Mouse (Mus musculus): ENCODE measurements around the gene Olfr1199.

The Olfr1199 gene

GRCm38 (mm10) chr2:88760369-88760768, at the start of gene Olfr1199:
TSS of gene Olfr1199 (minus strand) at chr2:88760469.
- no peak for DNase-seq (ENCODE audit: extremely low spot score, low read depth, low spot score)

- DNase-seq (ENCODE audit: extremely low spot score, low read depth, low spot score): no peak
Measured at GRCm38 (mm10) chr2:88792736-88793135, 32.5 kb upstream of the Olfr1199 start, which contains the start of gene Olfr1201. TSS of gene Olfr1201 (plus strand) at chr2:88793036.

- no peak for DNase-seq (ENCODE audit: extremely low spot score, low read depth, low spot score)
Measured at GRCm38 (mm10) chr2:88770388-88770787, 10.1 kb upstream of the Olfr1199 start, which contains the start of gene Olfr1200. TSS of gene Olfr1200 (minus strand) at chr2:88770488.

- no peak for DNase-seq (ENCODE audit: extremely low spot score, low read depth, low spot score)
Measured at GRCm38 (mm10) chr2:88751270-88751669, 9.0 kb downstream of the Olfr1199 start, which contains the start of gene Olfr1198. TSS of gene Olfr1198 (minus strand) at chr2:88751370.

GRCm38 (mm10) chr2:88743379-88743778, 16.9 kb downstream of the Olfr1199 start:
- no peak for DNase-seq (ENCODE audit: extremely low spot score, low read depth, low spot score)

GRCm38 (mm10) chr2:88732266-88732665, 28.0 kb downstream of the Olfr1199 start, which contains the start of gene Olfr1197:
TSS of gene Olfr1197 (minus strand) at chr2:88732366.
- no peak for DNase-seq (ENCODE audit: extremely low spot score, low read depth, low spot score)

- no peak for DNase-seq (ENCODE audit: extremely low spot score, low read depth, low spot score)
Measured at GRCm38 (mm10) chr2:88704497-88704896, 55.8 kb downstream of the Olfr1199 start, which contains the start of gene Olfr1196. TSS of gene Olfr1196 (minus strand) at chr2:88704597.
